Mouse (Mus musculus) cortical plate, adult 2 months (tissue): Measurements from ENCODE around the gene 4931422A03Rik.

ENCODE experiments used
- CTCF ChIP-seq: fragments of 200-500 bp; IDR thresholded peaks from 2 replicates; pipeline ENCODE4 v1.5.1; 2011; ENCODE audit warnings: mild to moderate bottlenecking, control low read depth, low read length; ENCODE audit not compliant: insufficient read depth; ENCODE audit errors: extremely low read depth
- POLR2A ChIP-seq: fragments of 200-500 bp; IDR thresholded peaks from 2 replicates; pipeline ENCODE4 v1.6.1; 2011; ENCODE audit warnings: mild to moderate bottlenecking, low read length, control low read depth; ENCODE audit not compliant: insufficient read depth; ENCODE audit errors: extremely low read depth

DNA sequence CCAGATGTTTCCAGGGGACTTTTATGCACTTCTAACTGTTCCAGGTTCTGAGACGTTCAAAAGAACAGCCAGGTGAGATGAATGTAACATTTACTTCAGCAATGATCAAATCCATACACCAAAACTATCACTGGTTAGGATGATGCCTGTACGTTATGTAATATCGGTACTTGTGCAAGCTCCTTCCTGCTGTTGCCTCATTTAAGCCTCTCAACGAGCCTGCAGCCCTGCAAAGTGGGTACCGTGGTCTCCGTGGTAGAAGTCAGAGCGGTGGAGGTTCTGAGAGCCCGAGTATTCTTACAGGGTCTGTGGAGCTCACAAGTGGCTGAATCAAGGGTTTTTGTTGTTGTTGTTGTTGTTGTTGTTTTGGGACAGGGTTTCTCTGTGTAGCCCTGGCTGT, 81.3 kb downstream of the 4931422A03Rik start:
- TF ChIP-seq POLR2A (no peak), CTCF (no peak)
